Mouse (Mus musculus) liver, embryonic 11.5 days (tissue): ENCODE data around the gene Matn3. TPM values are rescaled to one million over a fixed set of nuclear protein-coding genes. Genes with fewer than 3 reads are reported as not detected.

Experiments
- ATAC-seq: fragments of 200-750 bp; cut with Nextera tagmentation; replicated peaks from 2 replicates; pipeline ENCODE4 v1.8.0; 2017; ENCODE audit warnings: moderate number of reproducible peaks, mild to moderate bottlenecking, moderate TSS enrichment, moderate library complexity; ENCODE audit not compliant: low FRiP score
- DNase-seq: peaks from one replicate; pipeline ENCODE4 v3.0.0-alpha.2; 2017; ENCODE audit warnings: low spot score
- H3K27ac ChIP-seq: fragments of 300-500 bp; sonication (generic); 2 replicates; pipeline ENCODE4 v1.5.1; 2014; ENCODE audit warnings: mild to moderate bottlenecking, low read depth, low read length, control low read depth
- H3K27me3 ChIP-seq: fragments of 300-500 bp; sonication (generic); replicated peaks from 2 replicates; pipeline ENCODE4 v1.6.1; 2014; ENCODE audit warnings: low read length, mixed read lengths; ENCODE audit not compliant: control insufficient read depth, insufficient read depth
- H3K36me3 ChIP-seq: fragments of 300-500 bp; sonication (generic); 2 replicates; pipeline ENCODE4 v1.6.1; 2014; ENCODE audit warnings: mild to moderate bottlenecking, low read length, moderate library complexity, mixed read lengths; ENCODE audit not compliant: control insufficient read depth, insufficient read depth
- H3K4me1 ChIP-seq: fragments of 300-500 bp; sonication (generic); replicated peaks from 2 replicates; pipeline ENCODE4 v1.6.1; 2014; ENCODE audit warnings: low read length, mixed read lengths; ENCODE audit not compliant: control insufficient read depth, insufficient read depth
- H3K4me2 ChIP-seq: fragments of 300-500 bp; sonication (generic); 2 replicates; pipeline ENCODE4 v1.6.1; 2014; ENCODE audit warnings: mild to moderate bottlenecking, control low read depth, moderate library complexity
- H3K4me3 ChIP-seq: fragments of 300-500 bp; sonication (generic); 2 replicates; pipeline ENCODE4 v1.5.1; 2014; ENCODE audit warnings: low read depth, low read length, control low read depth
- H3K9ac ChIP-seq: fragments of 300-500 bp; sonication (generic); 2 replicates; pipeline ENCODE4 v1.6.1; 2014; ENCODE audit warnings: low read depth, low read length, control low read depth
- H3K9me3 ChIP-seq: fragments of 300-500 bp; sonication (generic); 2 replicates; pipeline ENCODE4 v1.6.1; 2016; ENCODE audit warnings: low read length, inconsistent platforms, mixed read lengths; ENCODE audit not compliant: control insufficient read depth
- WGBS: fragments of 180-500 bp; shearing (Covaris S2); extraction: QIAGEN DNeasy Blood & Tissue Kit; methylation state at CpG from one replicate; pipeline ENCODE4 v1.1.7; 2014; 5-methylcytosine and 5-hydroxymethylcytosine counted together
- polyA plus RNA-seq: library from polyadenylated mRNA; unstranded; fragments of >200 nt; fragmentation: Nextera tagmentation; extraction: Ambion mirVana; gene quantifications from 2 replicates; pipeline ENCODE4 v1.2.1, GENCODE M21; 2014

Gene Matn3
- polyA plus RNA-seq, result 0.37 and 0.40 TPM in 2 replicates

GRCm38 (mm10) chr12:8947714-8948464 lies at the start of gene Matn3:
TSS of gene Matn3 (plus strand) at chr12:8947929.
- peak; percentile 51 for ATAC-seq
- Histone ChIP-seq H3K4me2 (peak within 1 kb of the TSS; percentile 91), H3K4me3 (peak within 1 kb of the TSS; percentile 49), H3K27me3 (peaks cover 18% of the 10 kb centered on the region), H3K9ac (peak within 1 kb of the TSS; percentile 17; the same call in 1 of the 2 replicates), H3K36me3 (no peaks in the 10 kb centered on the region), H3K9me3 (no peaks in the 10 kb centered on the region), H3K27ac (no peak within 1 kb of the TSS), H3K4me1 (peaks cover 3% of the 10 kb centered on the region; the same call in 1 of the 2 replicates)
- WGBS, result 1% methylated on average over 42 of the region's 42 CpGs
- peak; percentile 71 for DNase-seq

DNA sequence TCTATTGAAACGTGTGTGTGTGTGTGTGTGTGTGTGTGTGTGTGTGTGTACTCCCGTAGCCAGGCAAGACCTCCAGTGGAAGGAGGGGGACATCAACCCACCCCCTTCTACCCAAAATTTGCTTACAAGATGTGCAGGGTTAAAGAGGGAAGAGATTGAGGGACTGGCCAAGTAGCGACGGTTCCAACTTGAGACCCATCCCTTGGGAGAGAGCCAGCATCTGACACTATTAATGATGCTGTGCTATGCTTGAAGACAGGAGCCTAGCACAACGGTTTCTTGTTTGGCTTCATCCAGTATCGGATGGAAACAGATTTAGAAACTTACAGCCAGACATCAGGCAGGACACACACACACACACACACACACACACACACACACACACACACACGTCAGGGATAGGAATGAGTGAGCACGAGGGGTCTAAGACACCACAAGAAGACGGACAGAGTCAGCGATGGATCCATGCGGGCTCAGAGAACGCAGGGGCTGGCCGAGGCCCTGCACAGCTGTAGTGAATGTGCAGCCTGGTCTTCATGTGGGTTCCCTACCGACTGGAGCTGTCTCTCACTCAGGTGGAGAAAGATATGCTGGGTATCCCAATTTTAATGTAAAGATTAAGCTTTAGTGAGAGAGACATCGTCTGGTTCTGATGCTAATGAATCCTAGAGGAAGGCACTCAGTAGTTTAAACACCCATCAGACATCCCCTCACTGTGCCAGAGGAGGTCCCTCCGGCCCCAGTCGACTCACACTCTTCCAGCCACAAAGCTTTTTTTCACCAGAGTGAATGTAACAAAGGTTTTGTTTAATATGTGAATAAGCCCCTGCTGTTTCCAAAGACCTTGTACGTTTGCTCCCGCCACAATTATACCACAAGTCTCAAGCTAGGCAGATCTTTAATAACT lies 48.6 kb upstream of the Matn3 start:
- no peaks in the 10 kb centered on the region for H3K9me3 ChIP-seq
- no peak overlapping the region for H3K4me3 ChIP-seq
- H3K27me3 ChIP-seq, result no peaks in the 10 kb centered on the region
- WGBS, result 75% methylated on average over 19 of the region's 19 CpGs
- no peak overlapping the region for H3K9ac ChIP-seq
- DNase-seq (no peak), ATAC-seq (no peak)
- no peaks in the 10 kb centered on the region for H3K36me3 ChIP-seq
- no peak overlapping the region for H3K4me2 ChIP-seq
- H3K4me1 ChIP-seq, result peaks cover 10% of the 10 kb centered on the region
- H3K27ac ChIP-seq, result no peak overlapping the region

- no peak for DNase-seq
- Histone ChIP-seq H3K4me1 (peaks cover 10% of the 10 kb centered on the region), H3K4me3 (no peak overlapping the region), H3K9me3 (no peaks in the 10 kb centered on the region), H3K9ac (no peak overlapping the region), H3K36me3 (no peaks in the 10 kb centered on the region), H3K4me2 (no peak overlapping the region), H3K27me3 (no peaks in the 10 kb centered on the region), H3K27ac (no peak overlapping the region)
- WGBS, result 28% methylated on average over 4 of the region's 4 CpGs
- ATAC-seq, result no peak
These were observed 47.5 kb upstream of the Matn3 start for GRCm38 (mm10) chr12:8900107-8900698.

DNA sequence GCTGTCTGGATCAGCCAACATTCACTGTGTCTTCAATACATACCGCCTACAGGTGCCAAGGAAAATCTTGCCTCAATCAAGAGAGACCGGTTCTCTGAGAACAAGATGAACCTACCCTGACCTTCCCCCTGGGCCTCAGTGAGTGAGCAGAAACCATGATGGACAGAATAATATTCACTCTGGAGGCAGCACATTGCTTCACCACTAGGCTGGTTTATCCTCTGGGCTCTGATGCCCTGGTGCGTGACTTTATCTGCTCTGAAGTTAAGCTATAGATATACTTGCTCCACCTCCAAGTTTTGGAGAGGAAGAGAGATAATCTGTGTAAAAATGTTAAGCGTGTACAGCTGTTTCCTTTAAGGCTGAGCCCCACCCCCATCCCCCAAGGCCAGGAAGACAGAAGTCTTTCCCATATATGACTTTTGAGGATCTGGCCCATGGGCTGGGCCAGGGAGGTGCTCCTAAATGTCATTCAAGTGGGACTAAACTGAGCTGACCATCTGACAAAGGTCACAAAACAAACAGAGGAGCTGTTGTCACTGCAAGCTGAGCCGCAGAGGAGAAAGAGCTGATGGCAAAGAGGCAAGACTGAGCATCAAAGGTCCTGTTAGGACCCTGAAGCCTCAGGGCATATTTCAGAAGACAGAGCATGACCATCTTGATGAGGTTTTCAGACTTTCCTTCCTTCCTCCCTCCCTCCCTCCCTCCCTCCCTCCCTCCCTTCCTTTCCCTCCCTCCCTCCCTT lies 46.6 kb upstream of the Matn3 start:
- Histone ChIP-seq H3K4me2 (no peak overlapping the region), H3K9ac (no peak overlapping the region), H3K36me3 (no peaks in the 10 kb centered on the region), H3K4me3 (no peak overlapping the region), H3K27ac (no peak overlapping the region), H3K9me3 (no peaks in the 10 kb centered on the region), H3K27me3 (no peaks in the 10 kb centered on the region), H3K4me1 (peaks cover 10% of the 10 kb centered on the region)
- no peak for DNase-seq
- ATAC-seq, result peak; percentile 53
- WGBS, result 30% methylated on average over 5 of the region's 5 CpGs

- Histone ChIP-seq H3K9me3 (no peaks in the 10 kb centered on the region), H3K36me3 (no peaks in the 10 kb centered on the region), H3K27ac (no peak overlapping the region), H3K9ac (no peak overlapping the region), H3K4me1 (peaks cover 10% of the 10 kb centered on the region), H3K4me3 (no peak overlapping the region), H3K4me2 (no peak overlapping the region), H3K27me3 (no peaks in the 10 kb centered on the region)
- WGBS, result 33% methylated on average over 2 of the region's 2 CpGs
- DNase-seq, result no peak
- ATAC-seq, result no peak
These were observed 45.8 kb upstream of the Matn3 start for GRCm38 (mm10) chr12:8901934-8902333.

GRCm38 (mm10) chr12:8902479-8902878 lies 45.2 kb upstream of the Matn3 start:
- H3K4me3 ChIP-seq, result no peak overlapping the region
- H3K27ac ChIP-seq, result no peak overlapping the region
- no peak for DNase-seq
- H3K9me3 ChIP-seq, result no peaks in the 10 kb centered on the region
- H3K9ac ChIP-seq, result no peak overlapping the region
- 30% methylated on average over 3 of the region's 3 CpGs for WGBS
- H3K4me1 ChIP-seq, result peaks cover 10% of the 10 kb centered on the region
- ATAC-seq, result no peak
- H3K27me3 ChIP-seq, result no peaks in the 10 kb centered on the region
- no peak overlapping the region for H3K4me2 ChIP-seq
- no peaks in the 10 kb centered on the region for H3K36me3 ChIP-seq

DNA sequence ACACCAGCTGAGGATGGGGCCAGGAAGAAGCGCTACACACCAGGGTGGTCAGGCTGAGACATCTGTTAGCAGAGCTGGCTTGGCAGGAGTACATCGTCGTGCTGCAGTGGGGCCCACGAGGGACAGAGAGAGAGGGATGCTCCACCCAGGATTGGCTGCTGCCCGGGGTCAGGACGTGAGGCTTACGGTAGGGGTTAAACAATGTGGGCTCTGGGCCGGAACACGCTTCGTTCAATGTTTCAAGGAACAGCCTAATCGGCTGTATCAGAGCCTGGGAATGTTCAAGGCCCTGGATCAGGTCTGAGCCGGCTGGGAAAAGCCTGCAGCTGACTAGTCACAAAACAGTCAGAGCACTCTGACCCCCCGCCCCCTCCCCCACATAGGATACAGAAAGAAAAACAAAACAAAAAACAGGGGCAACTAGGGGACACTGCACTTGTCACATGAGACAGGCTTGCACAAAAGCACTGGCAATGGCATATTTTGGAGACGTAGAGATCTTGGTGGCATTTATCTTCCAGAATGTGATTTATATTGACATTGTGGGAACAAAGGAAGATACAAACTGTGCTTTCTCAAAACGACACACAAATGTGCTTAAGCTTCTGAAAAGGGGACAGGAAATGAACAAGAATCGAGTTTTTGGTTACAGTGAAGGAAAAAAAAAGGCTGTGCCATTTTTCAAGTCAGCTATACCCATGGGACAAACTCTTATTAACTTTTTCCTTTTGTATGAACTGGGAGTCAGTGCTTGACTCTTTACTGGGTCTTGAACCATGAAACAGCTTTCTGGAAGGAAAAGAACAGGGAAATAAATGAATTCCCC lies 34.7 kb upstream of the Matn3 start:
- ATAC-seq (no peak; the same call in 1 of the 2 replicates), DNase-seq (no peak)
- peaks cover 3% of the 10 kb centered on the region; the same call in 1 of the 2 replicates for H3K4me1 ChIP-seq
- no peak overlapping the region for H3K9ac ChIP-seq
- no peak overlapping the region for H3K4me2 ChIP-seq
- H3K4me3 ChIP-seq, result no peak overlapping the region
- H3K36me3 ChIP-seq, result no peaks in the 10 kb centered on the region
- no peaks in the 10 kb centered on the region for H3K9me3 ChIP-seq
- 41% methylated on average over 16 of the region's 16 CpGs for WGBS
- H3K27me3 ChIP-seq, result no peaks in the 10 kb centered on the region
- no peak overlapping the region for H3K27ac ChIP-seq
